Mouse (Mus musculus) gastrocnemius, adult 2 months (tissue): ENCODE measurements at regions not wholly inside any gene's neighbourhood (a gene's known extent, or its start where the extent isn't known, plus 50 kb on each side); places are given as distances from the start of the nearest gene placed in this dataset.

Source experiments
- DNase-seq: peaks from one replicate; pipeline ENCODE4 v3.0.0; 2022
- H3K27ac ChIP-seq: fragments of 200-600 bp; 2 replicates; pipeline ENCODE4 v1.8.1; 2022; ENCODE audit warnings: mild to moderate bottlenecking
- H3K4me3 ChIP-seq: fragments of 200-600 bp; 2 replicates; pipeline ENCODE4 v1.8.1; 2022; ENCODE audit warnings: mild to moderate bottlenecking, moderate library complexity
- CTCF ChIP-seq: fragments of 200-600 bp; IDR thresholded peaks from 2 replicates; pipeline ENCODE4 v1.8.1; 2022; ENCODE audit warnings: antibody characterized with exemption, mild to moderate bottlenecking, moderate library complexity
- intact Hi-C: fragments of 180-260 bp; cut with DNase I; formaldehyde crosslinking; loops from one replicate; pipeline ENCODE4 v1.15.1; 2025

DNA sequence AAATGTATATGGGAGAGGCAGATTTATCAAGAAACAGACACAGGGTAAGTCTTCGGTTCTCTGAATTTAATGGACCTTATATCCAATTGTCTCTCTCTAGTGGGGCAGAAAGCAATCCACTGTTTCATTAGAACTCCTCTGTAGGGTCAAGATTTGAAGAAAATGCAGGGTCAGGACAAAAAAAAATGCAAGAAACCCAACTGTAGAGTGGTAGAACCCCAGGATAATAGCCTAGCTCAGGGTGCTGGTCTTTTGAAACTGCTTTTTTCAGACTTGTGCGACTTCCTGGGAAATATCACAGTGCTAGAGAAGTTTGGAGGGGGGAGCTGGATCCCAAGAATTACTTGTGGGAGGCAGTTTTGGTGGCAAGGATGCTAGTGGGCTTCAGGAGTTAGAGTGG, 162.0 kb downstream of the Barhl2 start:
- intact Hi-C loops: no loop called here
- Histone ChIP-seq H3K27ac (no peak overlapping the region), H3K4me3 (no peak overlapping the region)
- no peak for TF ChIP-seq CTCF
- no peak for DNase-seq

DNA sequence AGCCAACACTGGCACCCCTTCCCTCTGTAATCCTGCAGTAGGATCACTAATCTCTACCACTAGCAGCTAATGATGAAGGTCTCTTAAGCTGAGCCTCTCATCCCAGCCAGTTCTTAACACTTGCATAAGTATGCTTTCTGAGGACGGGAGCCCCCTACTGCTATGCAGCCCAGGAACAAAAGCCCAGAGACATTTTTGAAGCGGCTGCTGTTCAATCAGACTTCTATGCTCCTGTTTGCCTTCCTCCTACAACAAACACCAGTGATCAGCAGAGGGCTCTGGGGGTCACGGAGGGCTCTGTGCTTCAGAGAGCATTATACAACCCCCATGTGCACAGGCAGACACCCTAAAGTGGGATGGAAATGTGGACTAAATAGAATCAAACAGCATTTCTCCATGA, 162.4 kb downstream of the Barhl2 start:
- H3K4me3 ChIP-seq: no peak overlapping the region
- no peak overlapping the region for H3K27ac ChIP-seq
- intact Hi-C loops: no loop called here
- no peak for TF ChIP-seq CTCF
- DNase-seq: no peak

DNA sequence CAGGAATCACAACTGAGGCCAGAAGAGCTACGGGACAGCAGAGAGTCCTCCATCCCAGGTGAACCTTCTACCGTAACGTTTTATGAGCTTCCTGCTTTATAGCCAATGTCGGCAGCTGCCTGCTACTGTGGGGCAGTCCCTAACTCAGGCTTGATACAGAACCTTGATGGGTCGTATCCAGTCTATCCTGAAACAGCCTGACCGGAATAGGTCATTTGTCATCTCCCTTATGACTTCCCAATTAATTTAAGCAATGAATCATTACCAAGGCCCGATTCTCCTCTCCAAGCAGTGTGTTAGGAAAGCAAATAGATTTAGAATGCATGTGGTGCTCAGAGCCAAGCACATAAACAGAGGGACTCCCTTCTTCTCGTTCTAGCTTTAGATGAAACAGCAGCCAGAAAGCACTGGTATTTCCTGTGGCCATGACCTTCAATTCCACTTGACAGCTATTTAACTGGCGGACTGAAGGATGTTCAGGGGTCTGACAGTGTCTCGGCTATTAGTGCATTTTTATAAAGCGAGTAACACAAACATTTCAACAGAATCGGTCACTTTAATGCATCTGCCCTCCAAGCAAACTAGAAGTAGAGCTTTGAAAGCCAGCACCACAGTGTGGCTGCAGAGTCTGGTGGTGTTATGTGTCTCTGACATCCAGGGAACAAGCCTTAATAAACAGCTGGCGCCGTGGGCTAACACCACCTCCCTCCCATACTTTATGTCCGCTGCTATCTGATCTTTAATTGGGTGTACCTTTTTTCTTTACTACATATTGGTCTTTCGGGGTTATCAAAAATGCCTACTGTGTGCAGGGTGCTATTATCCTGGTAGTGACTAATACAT, 165.4 kb downstream of the Barhl2 start:
- intact Hi-C loops: no loop called here
- TF ChIP-seq CTCF: no peak
- DNase-seq: no peak
- Histone ChIP-seq H3K4me3 (no peak overlapping the region), H3K27ac (no peak overlapping the region)

DNA sequence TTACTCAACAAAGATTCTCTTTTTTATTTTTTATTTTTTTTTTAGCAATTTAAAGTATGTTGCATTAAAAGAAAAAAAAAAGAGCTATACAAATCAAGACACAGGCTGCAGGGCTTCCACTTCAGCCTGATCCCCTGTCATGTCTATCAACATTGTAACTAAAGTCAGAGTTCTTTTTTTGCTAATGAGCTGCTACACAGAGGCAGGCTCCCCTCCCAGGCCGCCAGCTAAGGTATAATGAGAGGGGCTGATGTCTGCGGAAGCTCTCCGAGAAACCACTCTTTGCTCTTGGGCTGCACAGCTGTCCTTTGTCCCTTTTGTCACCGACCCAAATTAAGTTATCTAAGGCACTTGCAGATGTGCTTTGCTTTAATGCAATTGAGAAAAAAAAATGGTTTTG, 172.8 kb downstream of the Barhl2 start:
- intact Hi-C loops: no loop called here
- no peak overlapping the region for H3K27ac ChIP-seq
- no peak for TF ChIP-seq CTCF
- H3K4me3 ChIP-seq: no peak overlapping the region
- DNase-seq: no peak

DNA sequence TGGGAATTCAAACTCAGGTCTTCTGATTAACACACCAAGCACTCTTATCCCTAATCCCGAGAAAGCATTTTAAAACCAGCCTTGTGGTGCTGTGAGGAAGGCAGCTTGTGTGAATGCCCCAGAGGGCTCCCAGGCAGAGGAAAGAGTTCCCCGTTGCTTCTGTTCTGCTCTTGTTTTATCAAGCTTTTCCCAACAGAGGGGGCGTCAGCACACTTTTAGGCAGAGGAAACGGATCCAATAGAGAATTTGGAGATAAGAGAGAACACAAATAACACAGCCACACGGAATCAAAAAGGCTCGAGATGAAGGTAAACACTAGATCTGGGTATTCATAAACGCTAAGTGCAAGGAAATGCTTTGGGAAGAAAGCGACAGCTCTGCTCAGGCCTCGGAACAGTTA, 173.2 kb downstream of the Barhl2 start:
- TF ChIP-seq CTCF: no peak
- Histone ChIP-seq H3K27ac (no peak overlapping the region), H3K4me3 (no peak overlapping the region)
- intact Hi-C loops: no loop called here
- DNase-seq: no peak

DNA sequence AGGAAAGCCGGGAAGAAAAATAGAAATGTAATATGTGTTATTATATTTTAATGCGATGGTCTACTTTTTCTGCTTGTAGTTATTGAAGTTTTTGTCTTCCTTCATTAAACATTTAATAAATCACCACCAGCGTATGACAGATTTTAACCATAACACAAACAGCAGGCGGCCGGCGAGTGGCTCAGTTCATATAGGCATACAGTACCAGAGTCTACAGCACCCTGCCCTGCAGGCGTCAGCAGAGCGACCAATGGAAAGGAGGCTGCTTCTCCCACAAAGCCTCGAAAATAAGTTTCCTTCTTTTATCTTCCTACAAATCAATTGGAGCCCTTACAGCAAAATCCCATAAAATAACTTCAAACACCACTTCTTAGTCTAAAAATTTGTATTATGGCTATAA, 175.3 kb downstream of the Barhl2 start:
- no peak for DNase-seq
- no peak for TF ChIP-seq CTCF

DNA sequence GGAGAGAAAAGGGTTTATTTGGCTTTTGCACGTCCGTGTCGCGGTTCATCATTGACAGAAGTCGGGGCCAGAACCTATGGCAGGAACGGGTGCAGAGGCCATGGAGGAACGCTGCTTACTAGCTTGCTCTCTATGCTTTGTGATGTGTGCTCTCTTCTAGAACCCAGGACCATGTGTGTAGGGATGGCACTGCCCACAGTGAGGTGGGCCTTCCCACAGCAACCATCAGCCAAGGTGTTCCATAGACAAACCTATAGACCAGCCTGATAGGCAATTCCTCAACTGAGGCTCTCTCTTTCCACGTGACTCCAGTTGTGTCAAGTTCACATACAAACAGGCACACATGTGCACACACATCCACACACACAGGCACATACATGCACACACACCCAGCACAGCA, 180.2 kb downstream of the Barhl2 start:
- DNase-seq: no peak
- Histone ChIP-seq H3K4me3 (no peak overlapping the region), H3K27ac (no peak overlapping the region)
- no peak for TF ChIP-seq CTCF
- intact Hi-C loops: no loop called here

More for the DNA sequence above, 175.3 kb downstream of the Barhl2 start:
- intact Hi-C loops: no loop called here
- H3K27ac ChIP-seq: no peak overlapping the region
- no peak overlapping the region for H3K4me3 ChIP-seq

DNA sequence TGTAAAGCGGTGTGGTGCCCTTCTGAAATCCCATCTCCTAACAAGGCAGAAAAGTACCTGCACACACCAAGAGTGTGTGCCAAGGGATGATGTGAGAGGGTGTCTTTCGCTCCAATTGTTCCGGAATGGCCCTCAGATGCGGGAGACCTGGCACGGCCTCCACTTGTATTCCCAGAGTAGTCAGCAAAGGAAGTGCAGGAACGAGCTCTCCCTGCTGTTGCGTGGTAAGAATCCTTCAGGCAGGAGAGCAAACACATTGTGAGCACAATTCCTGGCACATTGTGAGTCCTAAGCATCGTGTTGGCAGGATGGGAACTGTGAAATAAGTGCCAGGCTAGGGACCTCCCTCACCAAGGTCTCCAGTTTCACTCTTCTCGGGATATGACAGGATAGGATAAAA, 180.7 kb downstream of the Barhl2 start:
- Histone ChIP-seq H3K27ac (no peak overlapping the region), H3K4me3 (no peak overlapping the region)
- intact Hi-C loops: no loop called here
- no peak for TF ChIP-seq CTCF
- DNase-seq: no peak

DNA sequence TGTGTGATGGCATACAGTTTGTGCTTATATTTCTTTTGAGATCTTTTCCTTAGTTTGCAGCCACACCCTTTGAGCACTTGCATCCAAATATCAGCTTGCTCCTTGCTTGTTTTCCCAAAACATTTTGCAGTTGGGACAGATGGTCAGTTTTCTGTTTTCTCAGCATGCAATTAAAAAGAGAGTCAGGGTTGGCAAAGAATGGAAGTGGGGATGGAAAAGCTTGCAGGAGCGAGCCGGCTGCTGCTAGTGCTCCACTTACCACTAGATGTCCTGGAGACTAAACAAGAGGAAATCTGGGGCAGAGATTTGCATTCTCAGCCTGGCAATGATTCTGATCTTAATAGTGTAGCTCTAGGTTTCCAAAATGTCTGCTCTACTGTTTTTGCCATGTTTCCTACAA, 181.8 kb downstream of the Barhl2 start:
- no peak for DNase-seq
- no peak overlapping the region for H3K4me3 ChIP-seq
- intact Hi-C loops: no loop called here
- H3K27ac ChIP-seq: no peak overlapping the region
- TF ChIP-seq CTCF: no peak

DNA sequence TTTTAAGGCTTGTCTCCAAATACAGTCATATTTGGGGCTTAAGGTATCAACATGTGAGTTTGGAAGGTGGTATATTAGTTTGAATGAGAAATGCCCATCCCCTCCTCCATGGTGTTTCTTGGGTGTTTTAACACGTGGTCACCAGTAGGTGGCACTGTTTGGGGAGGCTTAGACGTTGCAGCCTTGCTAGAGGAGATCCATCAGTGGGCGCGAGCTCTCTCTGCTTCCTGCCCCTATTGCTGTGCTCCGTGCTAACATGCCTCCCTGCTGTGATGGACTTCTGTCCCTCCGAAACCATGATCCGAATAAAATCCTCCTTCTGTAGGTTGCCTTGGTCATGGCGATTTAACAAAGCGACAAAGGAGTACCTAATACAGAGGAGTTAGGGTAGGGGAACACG, 183.3 kb downstream of the Barhl2 start:
- peak; percentile 43 for TF ChIP-seq CTCF
- H3K4me3 ChIP-seq: no peak overlapping the region
- no peak overlapping the region for H3K27ac ChIP-seq
- intact Hi-C loops: no loop called here
- no peak for DNase-seq

DNA sequence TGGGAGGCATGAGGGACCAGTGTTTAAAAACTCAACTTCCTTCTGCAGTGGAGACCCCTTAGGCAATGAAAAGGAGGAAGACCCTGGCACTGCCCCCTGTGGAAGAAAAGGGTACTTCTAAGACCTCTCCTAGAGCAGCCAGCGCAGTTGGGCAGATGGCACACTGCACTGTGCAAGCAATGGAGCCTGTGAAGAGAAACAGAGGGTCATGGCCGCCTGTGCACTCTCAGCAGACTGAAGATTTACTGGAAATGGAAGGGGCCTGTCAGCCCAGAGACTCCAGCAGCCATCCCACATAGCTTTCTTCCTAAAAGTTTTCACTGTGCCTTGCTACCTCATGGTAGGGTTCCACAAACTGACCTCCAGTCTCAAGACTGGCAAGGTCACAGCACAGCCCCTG, 193.4 kb downstream of the Barhl2 start:
- no peak overlapping the region for H3K4me3 ChIP-seq
- intact Hi-C loops: no loop called here
- no peak for TF ChIP-seq CTCF
- no peak overlapping the region for H3K27ac ChIP-seq
- DNase-seq: no peak

DNA sequence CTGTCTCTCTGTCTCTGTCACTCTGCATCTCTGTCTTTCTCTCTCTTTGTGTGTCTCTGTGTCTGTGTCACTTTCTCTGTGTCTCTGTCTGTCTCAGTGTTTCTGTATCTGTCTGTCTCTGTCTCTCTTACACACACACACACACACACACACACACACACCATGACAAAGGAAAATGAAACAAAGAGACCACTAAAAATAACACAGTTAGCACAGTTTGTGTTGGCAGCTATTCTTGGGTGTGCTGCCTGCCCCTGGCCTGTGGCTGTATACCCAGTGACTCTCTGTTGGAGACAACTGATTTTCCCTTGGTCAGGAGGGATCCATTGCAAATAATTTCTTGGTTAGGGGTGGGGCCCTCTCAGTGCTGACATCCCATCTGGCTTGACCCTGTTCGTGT, 200.8 kb downstream of the Barhl2 start:
- no peak overlapping the region for H3K27ac ChIP-seq
- no peak for TF ChIP-seq CTCF
- intact Hi-C loops: no loop called here
- no peak for DNase-seq
- no peak overlapping the region for H3K4me3 ChIP-seq

DNA sequence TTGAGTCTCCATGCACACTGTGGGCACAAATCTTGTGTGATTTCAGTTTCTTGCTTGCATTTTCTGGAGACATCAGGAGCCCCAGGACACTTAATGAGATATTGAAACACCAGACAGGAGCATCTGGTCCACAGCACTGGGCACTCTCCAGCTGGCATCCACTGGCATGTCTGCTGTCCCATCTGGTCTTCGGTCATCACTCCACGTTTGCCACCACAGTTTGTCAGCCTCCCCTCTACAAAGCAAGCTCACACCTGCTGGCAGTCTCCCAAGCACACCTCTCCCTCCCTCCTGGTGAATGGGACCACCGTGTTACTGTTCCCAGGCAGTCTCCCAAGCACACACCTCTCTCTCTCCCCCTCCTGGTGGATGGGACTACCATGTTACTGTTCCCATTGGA, 228.8 kb downstream of the Barhl2 start:
- Histone ChIP-seq H3K27ac (no peak overlapping the region), H3K4me3 (no peak overlapping the region)
- DNase-seq: no peak
- intact Hi-C loops: no loop called here
- no peak for TF ChIP-seq CTCF

DNA sequence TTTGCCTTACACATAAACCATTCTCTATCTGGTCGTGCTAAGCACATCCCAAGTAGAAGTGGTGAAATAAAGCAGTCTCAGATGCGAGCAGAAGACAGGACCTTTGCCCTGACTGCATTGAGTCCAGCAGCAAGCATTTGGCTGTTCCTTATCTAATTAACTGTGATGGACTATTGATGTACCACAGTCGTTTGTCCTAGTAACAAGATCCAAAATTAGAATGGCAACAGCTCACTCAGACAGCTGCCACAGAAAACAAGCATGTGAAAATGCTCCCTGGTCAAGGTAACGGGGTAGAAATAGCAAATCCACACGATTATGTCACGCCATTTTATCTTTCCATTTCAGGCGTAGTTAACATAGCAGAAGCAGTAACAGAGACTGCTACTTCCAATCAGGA, 233.8 kb downstream of the Barhl2 start:
- H3K4me3 ChIP-seq: no peak overlapping the region
- intact Hi-C loops: no loop called here
- no peak overlapping the region for H3K27ac ChIP-seq
- no peak for DNase-seq
- no peak for TF ChIP-seq CTCF

DNA sequence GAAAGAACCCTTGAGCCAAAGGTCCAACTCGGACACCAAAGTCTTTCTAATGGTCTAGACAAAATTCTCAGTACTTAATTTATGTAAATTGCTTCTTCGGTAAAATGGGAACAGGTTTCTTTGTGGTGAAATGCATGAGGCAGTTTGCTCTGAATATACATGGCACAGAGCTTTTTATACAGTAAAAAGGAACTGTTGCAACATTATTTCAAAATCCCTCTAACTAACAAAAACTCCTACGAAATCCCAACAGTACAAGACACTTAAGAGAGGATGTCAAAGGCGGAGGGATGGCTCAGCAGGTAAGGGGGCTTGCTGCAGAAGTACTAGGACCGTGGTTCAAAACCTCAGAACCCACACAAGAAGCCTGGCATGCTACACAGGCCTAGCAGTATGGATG, 248.4 kb downstream of the Barhl2 start:
- no peak overlapping the region for H3K27ac ChIP-seq
- intact Hi-C loops: no loop called here
- no peak for TF ChIP-seq CTCF
- DNase-seq: no peak
- H3K4me3 ChIP-seq: no peak overlapping the region
